7 mouse cellular contexts compared by ENCODE assay signal in genomic region chr16:34690334-34691144, GRCm38 (mm10). TPM values are rescaled to one million over a fixed set of nuclear protein-coding genes. Genes with fewer than 3 reads are reported as not detected.
DNase-seq lines count a peak whose midpoint lies in the region; ATAC-seq lines count a peak whose summit lies in the region.

Gene Ccdc14 (plus strand): TSS chr16:34690616.

- peak; percentile 90 for DNase-seq in adrenal gland, adult 2 months
- peak; percentile 79 for DNase-seq in embryo, embryonic 11.5 days (ENCODE audit: low read depth, low spot score)
- DNase-seq in gastrocnemius, postnatal 36 days, result peak; percentile 78 to 80
- peak; percentile 75 to 78 for DNase-seq in left cerebral cortex, postnatal 36 days (ENCODE audit: low spot score in 2 of 2)
- peak; percentile 99 for DNase-seq in midbrain, embryonic 11.5 days (ENCODE audit: low spot score, missing footprints)
- DNase-seq in skeletal muscle tissue, adult 2 months (ENCODE audit: low read depth, low spot score), result peak; percentile 86

- peak; percentile 99 for ATAC-seq in intestine, embryonic 16.5 days
- ATAC-seq in midbrain, embryonic 11.5 days (ENCODE audit: low FRiP score), result peak; percentile 95

- H3K4me1 ChIP-seq in intestine, embryonic 16.5 days (ENCODE audit: control insufficient read depth, insufficient read depth, low read length), result peaks cover 5% of the 10 kb centered on the region
- peaks cover 7% of the 10 kb centered on the region; the same call in 1 of the 2 replicates for H3K4me1 ChIP-seq in midbrain, embryonic 11.5 days (ENCODE audit: control insufficient read depth, insufficient read depth, low read length)

- WGBS in intestine, embryonic 16.5 days, result 1% methylated on average over 50 of the region's 53 CpGs
- under 1% methylated on average over 53 of the region's 53 CpGs for WGBS in midbrain, embryonic 11.5 days

- no peaks in the 10 kb centered on the region for H3K27me3 ChIP-seq in intestine, embryonic 16.5 days (replicated peaks; ENCODE audit: control insufficient read depth, insufficient read depth, low read length)
- no peaks in the 10 kb centered on the region for H3K27me3 ChIP-seq in midbrain, embryonic 11.5 days (ENCODE audit: control insufficient read depth, insufficient read depth, low read length)

- H3K27ac ChIP-seq in intestine, embryonic 16.5 days (ENCODE audit: low read length), result peak within 1 kb of the TSS; percentile 87
- peak within 1 kb of the TSS; percentile 3; the same call in 1 of the 2 replicates for H3K27ac ChIP-seq in midbrain, embryonic 11.5 days (ENCODE audit: low read depth, low read length)

- H3K4me2 ChIP-seq in intestine, embryonic 16.5 days (ENCODE audit: low read depth, low read length), result peak within 1 kb of the TSS; percentile 80
- peak within 1 kb of the TSS; percentile 60 for H3K4me2 ChIP-seq in midbrain, embryonic 11.5 days

- H3K36me3 ChIP-seq in intestine, embryonic 16.5 days (ENCODE audit: control insufficient read depth, insufficient read depth, low read length), result no peaks in the 10 kb centered on the region
- H3K36me3 ChIP-seq in midbrain, embryonic 11.5 days (ENCODE audit: control insufficient read depth, insufficient read depth, low read length), result no peaks in the 10 kb centered on the region

- H3K9me3 ChIP-seq in intestine, embryonic 16.5 days (ENCODE audit: control insufficient read depth, low read length), result no peaks in the 10 kb centered on the region
- no peaks in the 10 kb centered on the region for H3K9me3 ChIP-seq in midbrain, embryonic 11.5 days (ENCODE audit: control insufficient read depth, low read length)

- H3K4me3 ChIP-seq in intestine, embryonic 16.5 days (ENCODE audit: low read length), result peak within 1 kb of the TSS; percentile 75
- peak within 1 kb of the TSS; percentile 59 for H3K4me3 ChIP-seq in midbrain, embryonic 11.5 days (ENCODE audit: low read depth, low read length)

- H3K9ac ChIP-seq in intestine, embryonic 16.5 days (ENCODE audit: low read depth, low read length), result peak within 1 kb of the TSS; percentile 81
- H3K9ac ChIP-seq in midbrain, embryonic 11.5 days (ENCODE audit: low read length), result peak within 1 kb of the TSS; percentile 77

- intact Hi-C loops in gastrocnemius, postnatal 36 days (cut with DNase I), result loop anchor here (10.0 kb wide), 1 partner anchor 386 kb away; no protein-coding TSS in a partner anchor
- intact Hi-C loops in left cerebral cortex, postnatal 36 days (cut with DNase I), result no loop called here

RNA-seq across cellular contexts. Expression of gene Ccdc14, which starts in this region (rescaled TPM):
- total RNA-seq in adrenal gland, adult 2 months (2021), result 1 to 10 TPM; 1.4 to 3.0 TPM
- polyA plus RNA-seq in adrenal gland, adult 2 months (2012; rRNA removed), result 0.49 and 0.52 TPM in 2 replicates
- total RNA-seq in gastrocnemius, postnatal 36 days (2021), result 1 to 10 TPM; 1.7 to 2.3 TPM
- polyA plus RNA-seq in intestine, embryonic 16.5 days (2015; fragmentation: Nextera tagmentation; extraction: Ambion mirVana), result 4.2 and 4.5 TPM in 2 replicates
- total RNA-seq in left cerebral cortex, postnatal 36 days (2021), result 1 to 10 TPM; 2.4 TPM
- polyA plus RNA-seq in midbrain, embryonic 11.5 days (2014; fragmentation: Nextera tagmentation; extraction: Ambion mirVana), result 11.1 and 11.2 TPM in 2 replicates

Comparison
In these comparisons a context has a peak if more than half of its experiments do, and no peak if none do; other contexts are left out.
1. Peak in every context shown above with its lines: DNase-seq, ATAC-seq, H3K4me3 ChIP-seq and H3K27ac ChIP-seq.